Mouse (Mus musculus): ENCODE data around the gene Gm17304. TPM values are rescaled to one million over a fixed set of nuclear protein-coding genes. Genes with fewer than 3 reads are reported as not detected.

Gene Gm17304
- not detected in 2 replicates for polyA plus RNA-seq (2012; rRNA removed)

- Histone ChIP-seq H3K4me1 (ENCODE audit: control insufficient read depth, insufficient read depth, low read length) (no peaks in the 10 kb centered on the region), H3K4me3 (ENCODE audit: insufficient read depth, low read length) (no peak within 1 kb of the TSS), H3K27ac (ENCODE audit: insufficient read depth, low read length) (no peak within 1 kb of the TSS)
- no peak for TF ChIP-seq CTCF (IDR thresholded peaks at IDR 0.05; ENCODE audit: extremely low read depth, insufficient read depth, low read length)
- TF ChIP-seq POLR2A (IDR thresholded peaks at IDR 0.05; ENCODE audit: extremely low read depth, insufficient read depth, low read length): no peak
Observed at GRCm38 (mm10) chr5:106608798-106609197, at the start of gene Gm17304. Gene Gm17304, plus strand, starts transcription at chr5:106609098.

GRCm38 (mm10) chr5:106560631-106561498, 48.0 kb upstream of the Gm17304 start:
- TF ChIP-seq POLR2A (IDR thresholded peaks at IDR 0.05; ENCODE audit: extremely low read depth, insufficient read depth, low read length) (no peak), CTCF (IDR thresholded peaks at IDR 0.05; ENCODE audit: extremely low read depth, insufficient read depth, low read length) (no peak)
- 0 out of 2 replicates have a peak overlapping the region, but pooled peaks have one; percentile 16 for H3K4me3 ChIP-seq (ENCODE audit: insufficient read depth, low read length)
- peaks cover 1% of the 10 kb centered on the region; the same call in 1 of the 2 replicates for H3K4me1 ChIP-seq (ENCODE audit: control insufficient read depth, insufficient read depth, low read length)
- no peak overlapping the region for H3K27ac ChIP-seq (ENCODE audit: insufficient read depth, low read length)

- no peak overlapping the region for H3K27ac ChIP-seq (ENCODE audit: insufficient read depth, low read length)
- H3K4me3 ChIP-seq (ENCODE audit: insufficient read depth, low read length): 0 out of 2 replicates have a peak overlapping the region, but pooled peaks have one; percentile 16
- no peak for TF ChIP-seq CTCF (IDR thresholded peaks at IDR 0.05; ENCODE audit: extremely low read depth, insufficient read depth, low read length)
- TF ChIP-seq POLR2A (IDR thresholded peaks at IDR 0.05; ENCODE audit: extremely low read depth, insufficient read depth, low read length): no peak
- H3K4me1 ChIP-seq (ENCODE audit: control insufficient read depth, insufficient read depth, low read length): peaks cover 1% of the 10 kb centered on the region; the same call in 1 of the 2 replicates
Observed at GRCm38 (mm10) chr5:106561499-106561822, 47.4 kb upstream of the Gm17304 start.

GRCm38 (mm10) chr5:106566025-106566424, 42.9 kb upstream of the Gm17304 start:
- H3K27ac ChIP-seq (ENCODE audit: insufficient read depth, low read length): no peak overlapping the region
- TF ChIP-seq POLR2A (IDR thresholded peaks at IDR 0.05; ENCODE audit: extremely low read depth, insufficient read depth, low read length) (no peak), CTCF (IDR thresholded peaks at IDR 0.05; ENCODE audit: extremely low read depth, insufficient read depth, low read length) (no peak)
- H3K4me3 ChIP-seq (ENCODE audit: insufficient read depth, low read length): no peak overlapping the region
- peaks cover 1% of the 10 kb centered on the region; the same call in 1 of the 2 replicates for H3K4me1 ChIP-seq (ENCODE audit: control insufficient read depth, insufficient read depth, low read length)

GRCm38 (mm10) chr5:106573742-106574559, 34.9 kb upstream of the Gm17304 start:
- Histone ChIP-seq H3K4me3 (ENCODE audit: insufficient read depth, low read length) (peak overlapping the region; percentile 43), H3K27ac (ENCODE audit: insufficient read depth, low read length) (no peak overlapping the region), H3K4me1 (ENCODE audit: control insufficient read depth, insufficient read depth, low read length) (no peaks in the 10 kb centered on the region)
- TF ChIP-seq CTCF (IDR thresholded peaks at IDR 0.05; ENCODE audit: extremely low read depth, insufficient read depth, low read length): no peak

- Histone ChIP-seq H3K27ac (ENCODE audit: insufficient read depth, low read length) (no peak overlapping the region), H3K4me3 (ENCODE audit: insufficient read depth, low read length) (peak overlapping the region; percentile 43), H3K4me1 (ENCODE audit: control insufficient read depth, insufficient read depth, low read length) (no peaks in the 10 kb centered on the region)
- 0 out of 2 replicates have a peak, but pooled peaks have one; percentile 28 for TF ChIP-seq CTCF (IDR thresholded peaks at IDR 0.05; ENCODE audit: extremely low read depth, insufficient read depth, low read length)
- peak; percentile 51; the same call in 1 of the 2 replicates for TF ChIP-seq POLR2A (IDR thresholded peaks at IDR 0.05; ENCODE audit: extremely low read depth, insufficient read depth, low read length)
Observed at GRCm38 (mm10) chr5:106574560-106574946, 34.3 kb upstream of the Gm17304 start.

- no peak overlapping the region for H3K27ac ChIP-seq (ENCODE audit: insufficient read depth, low read length)
Observed at GRCm38 (mm10) chr5:106575098-106575497, 33.8 kb upstream of the Gm17304 start.

GRCm38 (mm10) chr5:106577237-106577888, 31.5 kb upstream of the Gm17304 start:
- no peak overlapping the region for H3K27ac ChIP-seq (ENCODE audit: insufficient read depth, low read length)
- TF ChIP-seq CTCF (IDR thresholded peaks at IDR 0.05; ENCODE audit: extremely low read depth, insufficient read depth, low read length): no peak
- no peak for TF ChIP-seq POLR2A (IDR thresholded peaks at IDR 0.05; ENCODE audit: extremely low read depth, insufficient read depth, low read length)
- H3K4me3 ChIP-seq (ENCODE audit: insufficient read depth, low read length): no peak overlapping the region
- H3K4me1 ChIP-seq (ENCODE audit: control insufficient read depth, insufficient read depth, low read length): no peaks in the 10 kb centered on the region

More at GRCm38 (mm10) chr5:106575098-106575497, 33.8 kb upstream of the Gm17304 start:
- peak overlapping the region; percentile 43; the same call in 1 of the 2 replicates for H3K4me3 ChIP-seq (ENCODE audit: insufficient read depth, low read length)
- H3K4me1 ChIP-seq (ENCODE audit: control insufficient read depth, insufficient read depth, low read length): no peaks in the 10 kb centered on the region
- TF ChIP-seq POLR2A (IDR thresholded peaks at IDR 0.05; ENCODE audit: extremely low read depth, insufficient read depth, low read length) (no peak), CTCF (IDR thresholded peaks at IDR 0.05; ENCODE audit: extremely low read depth, insufficient read depth, low read length) (no peak)

- Histone ChIP-seq H3K27ac (ENCODE audit: insufficient read depth, low read length) (no peak overlapping the region), H3K4me1 (ENCODE audit: control insufficient read depth, insufficient read depth, low read length) (no peaks in the 10 kb centered on the region), H3K4me3 (ENCODE audit: insufficient read depth, low read length) (no peak overlapping the region)
- TF ChIP-seq CTCF (IDR thresholded peaks at IDR 0.05; ENCODE audit: extremely low read depth, insufficient read depth, low read length) (no peak), POLR2A (IDR thresholded peaks at IDR 0.05; ENCODE audit: extremely low read depth, insufficient read depth, low read length) (no peak)
Observed at GRCm38 (mm10) chr5:106580943-106581342, 28.0 kb upstream of the Gm17304 start.
